Mouse (Mus musculus) ES-E14 (cell line): ENCODE data around the gene Kif26a. TPM values are rescaled to one million over a fixed set of nuclear protein-coding genes. Genes with fewer than 3 reads are reported as not detected.

ENCODE experiments used
- DNase-seq: peaks from one replicate; pipeline ENCODE4 v3.0.0-alpha.2; 2013; ENCODE audit warnings: low read depth, low spot score
- H3K27ac ChIP-seq: 2 replicates; pipeline ENCODE4 v1.5.1; 2012; ENCODE audit warnings: low read depth, mild to moderate bottlenecking, low read length, moderate library complexity, mixed read lengths; ENCODE audit not compliant: poor library complexity, insufficient read depth, severe bottlenecking
- H3K36me3 ChIP-seq: 2 replicates; pipeline ENCODE4 v1.6.1; 2012; ENCODE audit warnings: mild to moderate bottlenecking, low read length, moderate library complexity, mixed read lengths; ENCODE audit not compliant: control insufficient read depth, poor library complexity, insufficient read depth, severe bottlenecking
- H3K4me1 ChIP-seq, 2 experiments: fragments of 150-350 bp in 1 of 2; sonication (generic) in 1 of 2; 2 replicates each; pipeline ENCODE4 v1.6.1; 2012; ENCODE audit warnings: low read length in 2 of 2, mild to moderate bottlenecking in 1 of 2, mixed read lengths in 1 of 2; ENCODE audit not compliant: control insufficient read depth in 2 of 2, insufficient read depth in 2 of 2, poor library complexity in 1 of 2
- H3K4me3 ChIP-seq, 2 experiments: fragments of 150-350 bp in 1 of 2; sonication (generic) in 1 of 2; 2 replicates each; pipeline ENCODE4 v1.5.1; 2012; ENCODE audit warnings: low read length in 2 of 2, low read depth in 1 of 2, mild to moderate bottlenecking in 1 of 2, mixed read lengths in 1 of 2; ENCODE audit not compliant: insufficient read depth in 1 of 2, poor library complexity in 1 of 2, severe bottlenecking in 1 of 2
- H3K9ac ChIP-seq: 2 replicates; pipeline ENCODE4 v1.6.1; 2012; ENCODE audit warnings: low read depth, mild to moderate bottlenecking, low read length, mixed read lengths; ENCODE audit not compliant: poor library complexity, insufficient read depth, severe bottlenecking
- H3K9me3 ChIP-seq: fragments of 150-350 bp; sonication (generic); 2 replicates; pipeline ENCODE4 v1.6.1; 2012; ENCODE audit warnings: low read depth, mild to moderate bottlenecking, low read length; ENCODE audit not compliant: control insufficient read depth, insufficient read depth
- CHD2 ChIP-seq: IDR thresholded peaks from 2 replicates; pipeline ENCODE4 v1.6.1; 2014; ENCODE audit warnings: mild to moderate bottlenecking, low read depth, low read length, inconsistent platforms
- HCFC1 ChIP-seq: IDR thresholded peaks from 2 replicates; pipeline ENCODE4 v1.6.1; 2012; ENCODE audit warnings: low read length, inconsistent platforms, borderline replicate concordance; ENCODE audit not compliant: insufficient read depth
- MAFK ChIP-seq: IDR thresholded peaks from 2 replicates; pipeline ENCODE4 v1.6.1; 2014; ENCODE audit warnings: mild to moderate bottlenecking, low read depth, low read length, inconsistent platforms; ENCODE audit not compliant: insufficient read depth
- ZC3H11A ChIP-seq: IDR thresholded peaks from 2 replicates; pipeline ENCODE4 v1.6.1; 2012; ENCODE audit warnings: low read depth, mild to moderate bottlenecking, inconsistent platforms, low read length, borderline replicate concordance
- ZNF384 ChIP-seq: IDR thresholded peaks from 2 replicates; pipeline ENCODE4 v1.6.1; 2012; ENCODE audit warnings: low read depth, low read length, inconsistent platforms
- in situ Hi-C, 2 experiments: fragments of 600-800 bp; cut with MboI; formaldehyde crosslinking; loops; one replicate each; pipeline ENCODE4 v1.15.1; 2025; ENCODE audit warnings: low sequenced_read_pairs in 2 of 2, inconsistent platforms in 1 of 2; ENCODE audit not compliant: unreplicated experiment in 2 of 2
- total RNA-seq: library from RNA; depleted of rRNA; stranded (reverse); fragments of 300-350 nt; gene quantifications from 2 replicates; pipeline ENCODE4 v1.2.3, GENCODE M21; 2012

Gene Kif26a
- total RNA-seq, 1 experiment = 6.1 TPM

DNA sequence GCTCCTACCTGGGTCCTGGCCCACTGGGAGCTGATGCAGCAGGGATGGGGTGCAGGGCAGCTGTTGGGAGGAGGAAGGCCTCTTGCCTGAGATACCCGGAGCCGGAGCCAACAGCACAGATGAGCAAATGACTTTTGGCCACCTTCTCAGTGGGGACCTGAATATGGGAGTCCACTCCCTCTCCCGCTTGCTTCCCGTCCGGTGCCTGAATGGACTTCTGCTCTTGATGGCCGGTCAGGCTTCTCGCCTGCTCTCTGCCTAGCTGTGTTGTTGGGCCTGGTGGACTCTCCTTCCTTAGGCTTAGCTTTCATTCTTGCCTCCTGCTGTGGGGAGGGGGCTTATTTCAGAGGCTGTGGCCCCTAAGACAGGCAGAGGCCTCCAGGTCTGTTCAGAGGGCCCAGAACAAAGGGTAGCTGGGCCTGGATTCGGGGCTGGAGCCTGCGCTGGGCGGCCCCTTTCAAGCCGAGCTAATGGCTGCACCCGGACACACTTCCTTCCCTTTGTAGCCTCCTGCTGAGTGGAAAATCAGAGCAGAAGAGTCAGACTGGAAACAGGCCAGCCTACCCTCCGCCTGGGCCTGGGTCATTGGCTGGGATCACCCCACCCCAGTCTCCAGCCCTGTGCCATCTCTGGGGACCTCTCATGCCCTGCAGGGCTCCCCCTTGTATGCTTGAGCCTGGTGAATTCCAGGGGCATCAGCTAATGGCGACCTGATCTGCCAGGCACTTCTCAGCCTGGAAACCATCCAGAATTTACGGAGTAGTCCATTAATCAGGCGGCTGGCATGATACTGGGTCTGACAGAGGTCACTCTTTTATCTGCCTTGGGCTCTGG is 9.4 kb downstream of the Kif26a start:
- no peak overlapping the region for H3K27ac ChIP-seq

DNA sequence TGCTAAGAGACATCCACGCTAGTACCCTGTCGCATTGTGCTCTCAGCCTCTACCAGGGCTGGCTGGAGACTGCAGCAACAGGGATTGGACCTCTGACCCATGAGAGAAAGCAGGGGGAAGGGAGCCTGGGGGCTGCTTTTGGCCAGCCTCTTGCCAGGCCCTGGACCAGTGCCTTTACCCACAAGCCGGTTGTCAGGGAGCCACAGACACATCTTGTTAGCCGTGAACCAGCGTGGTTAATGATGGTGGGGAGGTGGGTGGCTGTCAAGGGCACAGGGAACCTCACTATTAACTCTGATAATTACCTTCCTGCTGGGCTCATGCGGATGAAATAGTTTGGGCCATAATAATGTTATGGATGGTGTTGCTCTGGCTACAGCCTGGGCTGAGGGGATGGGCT is 10.8 kb downstream of the Kif26a start:
- no peak for DNase-seq
- Histone ChIP-seq H3K4me1 (peaks cover 0 to 23% of the 10 kb centered on the region in 2 experiments; a peak in 2 of 4 replicates), H3K9me3 (no peaks in the 10 kb centered on the region), H3K27ac (no peak overlapping the region), H3K9ac (no peak overlapping the region), H3K4me3 (no peak overlapping the region), H3K36me3 (peaks cover 5% of the 10 kb centered on the region; the same call in 1 of the 2 replicates)
- in situ Hi-C loops = no loop called here
- TF ChIP-seq HCFC1 (no peak), ZC3H11A (no peak), CHD2 (no peak), MAFK (no peak), ZNF384 (no peak)

More for the DNA sequence above, 9.4 kb downstream of the Kif26a start:
- TF ChIP-seq ZNF384 (no peak), CHD2 (no peak), HCFC1 (no peak), ZC3H11A (no peak), MAFK (no peak)
- Histone ChIP-seq H3K4me1 (peaks cover 0 to 30% of the 10 kb centered on the region in 2 experiments; a peak in 2 of 4 replicates), H3K9me3 (no peaks in the 10 kb centered on the region), H3K36me3 (peaks cover 5% of the 10 kb centered on the region; the same call in 1 of the 2 replicates), H3K9ac (no peak overlapping the region), H3K4me3 (no peak overlapping the region)
- DNase-seq = no peak
- in situ Hi-C loops = no loop called here

DNA sequence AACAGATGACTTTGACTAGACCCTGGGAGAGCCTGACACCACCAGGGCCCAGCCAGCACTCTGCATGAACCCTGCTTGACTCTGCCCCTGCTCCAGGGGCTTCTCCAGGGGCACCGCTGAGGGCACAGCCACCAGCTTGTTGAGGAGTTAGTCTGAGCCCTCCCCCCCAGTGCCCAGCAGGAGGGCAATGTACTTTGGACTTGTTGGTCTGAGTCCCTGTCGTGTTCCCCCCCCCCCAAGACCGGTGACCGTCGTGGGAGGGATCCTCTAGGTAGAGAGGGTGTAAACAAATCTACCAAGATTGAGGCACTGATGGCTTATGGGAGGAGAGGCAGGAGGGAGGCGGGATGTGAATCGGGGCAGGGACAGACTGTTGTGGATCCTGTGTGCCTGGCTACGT is 12.2 kb downstream of the Kif26a start:
- H3K36me3 ChIP-seq = peaks cover 5% of the 10 kb centered on the region; the same call in 1 of the 2 replicates
- H3K4me1 ChIP-seq = peaks cover 0 to 18% of the 10 kb centered on the region in 2 experiments; a peak in 1 of 4 replicates
- no peak overlapping the region for H3K9ac ChIP-seq
- DNase-seq = no peak
- TF ChIP-seq ZNF384 (no peak), CHD2 (no peak), ZC3H11A (no peak), HCFC1 (no peak), MAFK (no peak)
- no peaks in the 10 kb centered on the region for H3K9me3 ChIP-seq
- H3K4me3 ChIP-seq = no peak overlapping the region
- in situ Hi-C loops = no loop called here
- no peak overlapping the region for H3K27ac ChIP-seq

DNA sequence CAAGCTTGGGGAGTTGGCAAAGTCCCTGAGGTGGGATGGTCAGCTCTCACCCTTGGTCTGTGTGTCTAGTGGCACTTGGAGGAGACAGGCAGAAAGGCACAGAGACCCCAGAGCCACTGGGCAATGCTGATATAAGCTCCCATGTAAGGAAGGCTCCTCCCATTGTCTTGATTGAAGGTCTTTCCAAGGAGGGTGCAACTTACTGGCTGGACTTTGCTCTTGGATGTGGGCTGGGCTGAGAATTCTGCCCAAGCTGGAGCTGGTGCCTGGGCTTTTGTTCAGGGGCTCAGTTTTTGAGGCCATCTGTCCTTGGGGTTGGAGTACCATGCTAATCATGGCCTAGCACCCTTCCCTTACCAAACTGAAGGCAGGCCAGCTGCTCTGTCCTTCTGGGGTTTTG is 12.8 kb downstream of the Kif26a start:
- Histone ChIP-seq H3K36me3 (peaks cover 5% of the 10 kb centered on the region; the same call in 1 of the 2 replicates), H3K9ac (no peak overlapping the region), H3K9me3 (no peaks in the 10 kb centered on the region), H3K27ac (no peak overlapping the region), H3K4me1 (peaks cover 0 to 19% of the 10 kb centered on the region in 2 experiments; a peak in 1 of 4 replicates), H3K4me3 (no peak overlapping the region)
- DNase-seq = no peak
- in situ Hi-C loops = no loop called here
- TF ChIP-seq HCFC1 = no peak
- no peak for TF ChIP-seq ZNF384
- TF ChIP-seq ZC3H11A = no peak
- no peak for TF ChIP-seq CHD2
- no peak for TF ChIP-seq MAFK
